Mouse (Mus musculus) ES-E14 (cell line): ENCODE data around the gene Pgs1. TPM values are rescaled to one million over a fixed set of nuclear protein-coding genes. Genes with fewer than 3 reads are reported as not detected.
A peak's percentile ranks its signal among the peaks of the same experiment; 100 is the strongest.

Experiments used
- DNase-seq: peaks from one replicate; pipeline ENCODE4 v3.0.0-alpha.2; 2013; ENCODE audit warnings: low read depth, low spot score
- H3K27ac ChIP-seq: 2 replicates; pipeline ENCODE4 v1.5.1; 2012; ENCODE audit warnings: low read depth, mild to moderate bottlenecking, low read length, moderate library complexity, mixed read lengths; ENCODE audit not compliant: poor library complexity, insufficient read depth, severe bottlenecking
- H3K36me3 ChIP-seq: 2 replicates; pipeline ENCODE4 v1.6.1; 2012; ENCODE audit warnings: mild to moderate bottlenecking, low read length, moderate library complexity, mixed read lengths; ENCODE audit not compliant: control insufficient read depth, poor library complexity, insufficient read depth, severe bottlenecking
- H3K4me1 ChIP-seq, 2 experiments: fragments of 150-350 bp in 1 of 2; sonication (generic) in 1 of 2; 2 replicates each; pipeline ENCODE4 v1.6.1; 2012; ENCODE audit warnings: low read length in 2 of 2, mild to moderate bottlenecking in 1 of 2, mixed read lengths in 1 of 2; ENCODE audit not compliant: control insufficient read depth in 2 of 2, insufficient read depth in 2 of 2, poor library complexity in 1 of 2
- H3K4me3 ChIP-seq, 2 experiments: fragments of 150-350 bp in 1 of 2; sonication (generic) in 1 of 2; 2 replicates each; pipeline ENCODE4 v1.5.1; 2012; ENCODE audit warnings: low read length in 2 of 2, low read depth in 1 of 2, mild to moderate bottlenecking in 1 of 2, mixed read lengths in 1 of 2; ENCODE audit not compliant: insufficient read depth in 1 of 2, poor library complexity in 1 of 2, severe bottlenecking in 1 of 2
- H3K9ac ChIP-seq: 2 replicates; pipeline ENCODE4 v1.6.1; 2012; ENCODE audit warnings: low read depth, mild to moderate bottlenecking, low read length, mixed read lengths; ENCODE audit not compliant: poor library complexity, insufficient read depth, severe bottlenecking
- H3K9me3 ChIP-seq: fragments of 150-350 bp; sonication (generic); 2 replicates; pipeline ENCODE4 v1.6.1; 2012; ENCODE audit warnings: low read depth, mild to moderate bottlenecking, low read length; ENCODE audit not compliant: control insufficient read depth, insufficient read depth
- CHD2 ChIP-seq: IDR thresholded peaks from 2 replicates; pipeline ENCODE4 v1.6.1; 2014; ENCODE audit warnings: mild to moderate bottlenecking, low read depth, low read length, inconsistent platforms
- HCFC1 ChIP-seq: IDR thresholded peaks from 2 replicates; pipeline ENCODE4 v1.6.1; 2012; ENCODE audit warnings: low read length, inconsistent platforms, borderline replicate concordance; ENCODE audit not compliant: insufficient read depth
- MAFK ChIP-seq: IDR thresholded peaks from 2 replicates; pipeline ENCODE4 v1.6.1; 2014; ENCODE audit warnings: mild to moderate bottlenecking, low read depth, low read length, inconsistent platforms; ENCODE audit not compliant: insufficient read depth
- ZC3H11A ChIP-seq: IDR thresholded peaks from 2 replicates; pipeline ENCODE4 v1.6.1; 2012; ENCODE audit warnings: low read depth, mild to moderate bottlenecking, inconsistent platforms, low read length, borderline replicate concordance
- ZNF384 ChIP-seq: IDR thresholded peaks from 2 replicates; pipeline ENCODE4 v1.6.1; 2012; ENCODE audit warnings: low read depth, low read length, inconsistent platforms
- in situ Hi-C, 2 experiments: fragments of 600-800 bp; cut with MboI; formaldehyde crosslinking; loops; one replicate each; pipeline ENCODE4 v1.15.1; 2025; ENCODE audit warnings: low sequenced_read_pairs in 2 of 2, inconsistent platforms in 1 of 2; ENCODE audit not compliant: unreplicated experiment in 2 of 2
- total RNA-seq: library from RNA; depleted of rRNA; stranded (reverse); fragments of 300-350 nt; gene quantifications from 2 replicates; pipeline ENCODE4 v1.2.3, GENCODE M21; 2012

Gene Pgs1
- total RNA-seq, 1 experiment, result 95.2 TPM

GRCm38 (mm10) chr11:118018328-118018727 lies 32.2 kb downstream of the Pgs1 start:
- Histone ChIP-seq H3K36me3 (peaks cover 37% of the 10 kb centered on the region), H3K4me3 (no peak overlapping the region), H3K9ac (no peak overlapping the region), H3K27ac (no peak overlapping the region), H3K4me1 (peaks cover 10 to 17% of the 10 kb centered on the region in 2 experiments; a peak in 3 of 4 replicates), H3K9me3 (no peaks in the 10 kb centered on the region)
- in situ Hi-C loops, result no loop called here
- DNase-seq, result peak; percentile 51
- TF ChIP-seq ZC3H11A (peak; percentile 86; the same call in 1 of the 2 replicates), MAFK (no peak)

DNA sequence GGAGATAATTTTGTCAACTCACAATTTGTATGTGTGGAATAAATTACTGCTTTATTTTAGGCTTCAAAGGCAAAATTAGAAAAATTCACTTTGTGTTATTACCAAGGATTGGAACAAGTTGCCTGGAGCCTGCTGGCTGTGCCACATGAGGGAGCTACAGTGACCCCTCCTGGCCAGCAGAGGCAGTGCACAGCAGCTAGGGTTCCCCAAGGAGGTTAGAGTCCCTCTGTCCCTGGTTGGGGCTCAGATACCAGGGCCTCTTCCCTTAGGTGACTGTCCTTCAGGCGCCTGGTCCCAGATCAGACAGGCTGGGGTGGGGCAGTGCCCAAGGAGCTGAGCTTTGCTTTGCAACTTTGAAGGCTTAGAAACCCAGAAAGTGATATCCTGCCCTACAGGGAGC lies 35.7 kb downstream of the Pgs1 start:
- H3K36me3 ChIP-seq, result peaks cover 40% of the 10 kb centered on the region
- no peak overlapping the region for H3K4me3 ChIP-seq
- DNase-seq, result peak; percentile 47
- in situ Hi-C loops, result no loop called here
- no peak overlapping the region for H3K27ac ChIP-seq
- TF ChIP-seq HCFC1 (no peak), ZC3H11A (peak; percentile 60; the same call in 1 of the 2 replicates)
- H3K4me1 ChIP-seq, result peaks cover 0 to 8% of the 10 kb centered on the region in 2 experiments; a peak in 2 of 4 replicates
- H3K9ac ChIP-seq, result no peak overlapping the region
- no peaks in the 10 kb centered on the region for H3K9me3 ChIP-seq

- H3K36me3 ChIP-seq, result peaks cover 40% of the 10 kb centered on the region
- H3K27ac ChIP-seq, result no peak overlapping the region
- TF ChIP-seq ZC3H11A, result no peak
- TF ChIP-seq CHD2, result no peak
- TF ChIP-seq MAFK, result no peak
- no peak for TF ChIP-seq HCFC1
- TF ChIP-seq ZNF384, result no peak
- no peak overlapping the region for H3K4me3 ChIP-seq
- H3K9ac ChIP-seq, result no peak overlapping the region
- in situ Hi-C loops, result no loop called here
- H3K9me3 ChIP-seq, result no peaks in the 10 kb centered on the region
- H3K4me1 ChIP-seq, result peaks cover 0 to 8% of the 10 kb centered on the region in 2 experiments; a peak in 2 of 4 replicates
- no peak for DNase-seq
These were observed 37.4 kb downstream of the Pgs1 start for GRCm38 (mm10) chr11:118023475-118023874.

- in situ Hi-C loops, result no loop called here
- H3K9me3 ChIP-seq, result no peaks in the 10 kb centered on the region
- no peak overlapping the region for H3K27ac ChIP-seq
- no peak overlapping the region for H3K4me3 ChIP-seq
- TF ChIP-seq CHD2, result no peak
- no peak for TF ChIP-seq ZC3H11A
- no peak for TF ChIP-seq HCFC1
- TF ChIP-seq ZNF384, result no peak
- no peak for TF ChIP-seq MAFK
- H3K36me3 ChIP-seq, result peaks cover 38% of the 10 kb centered on the region
- no peak for DNase-seq
- H3K9ac ChIP-seq, result no peak overlapping the region
- H3K4me1 ChIP-seq, result peaks cover 0 to 8% of the 10 kb centered on the region in 2 experiments; a peak in 2 of 4 replicates
These were observed 38.0 kb downstream of the Pgs1 start for GRCm38 (mm10) chr11:118024111-118024510.

GRCm38 (mm10) chr11:118029170-118029569 lies 43.1 kb downstream of the Pgs1 start:
- Histone ChIP-seq H3K27ac (no peak overlapping the region), H3K9ac (no peak overlapping the region), H3K4me1 (peaks cover 0 to 9% of the 10 kb centered on the region in 2 experiments; a peak in 2 of 4 replicates), H3K36me3 (peaks cover 10% of the 10 kb centered on the region), H3K4me3 (no peak overlapping the region), H3K9me3 (no peaks in the 10 kb centered on the region)
- in situ Hi-C loops, result no loop called here
- no peak for DNase-seq
- TF ChIP-seq ZC3H11A, result no peak
- TF ChIP-seq ZNF384, result no peak
- TF ChIP-seq CHD2, result no peak
- no peak for TF ChIP-seq HCFC1
- no peak for TF ChIP-seq MAFK
